Mouse (Mus musculus) heart, embryonic 16.5 days (tissue): ENCODE measurements at regions not wholly inside any gene's neighbourhood (a gene's known extent, or its start where the extent isn't known, plus 50 kb on each side); places are given as distances from the start of the nearest gene placed in this dataset.

ENCODE experiments used
- ATAC-seq: fragments of 200-750 bp; cut with Nextera tagmentation; replicated peaks from 2 replicates; pipeline ENCODE4 v1.8.0; 2017; ENCODE audit warnings: moderate number of reproducible peaks; ENCODE audit not compliant: insufficient read depth, low FRiP score; ENCODE audit errors: extremely low read depth
- H3K27ac ChIP-seq: fragments of 300-500 bp; sonication (generic); 2 replicates; pipeline ENCODE4 v1.5.1; 2014; ENCODE audit warnings: mild to moderate bottlenecking, low read length, control low read depth, moderate library complexity
- H3K27me3 ChIP-seq: fragments of 300-500 bp; sonication (generic); 2 replicates; pipeline ENCODE4 v1.6.1; 2014; ENCODE audit warnings: low read length, mixed read lengths; ENCODE audit not compliant: control insufficient read depth, insufficient read depth
- H3K36me3 ChIP-seq: fragments of 300-500 bp; sonication (generic); 2 replicates; pipeline ENCODE4 v1.6.1; 2014; ENCODE audit not compliant: control insufficient read depth, insufficient read depth
- H3K4me1 ChIP-seq: fragments of 300-500 bp; sonication (generic); 2 replicates; pipeline ENCODE4 v1.6.1; 2014; ENCODE audit warnings: low read length, mixed read lengths; ENCODE audit not compliant: control insufficient read depth, insufficient read depth
- H3K4me2 ChIP-seq: fragments of 300-500 bp; sonication (generic); 2 replicates; pipeline ENCODE4 v1.6.1; 2014; ENCODE audit warnings: low read depth, mild to moderate bottlenecking, control low read depth, low read length
- H3K4me3 ChIP-seq: fragments of 300-500 bp; sonication (generic); 2 replicates; pipeline ENCODE4 v1.5.1; 2014; ENCODE audit warnings: mild to moderate bottlenecking, control low read depth, low read length
- H3K9ac ChIP-seq: fragments of 300-500 bp; sonication (generic); 2 replicates; pipeline ENCODE4 v1.6.1; 2014; ENCODE audit warnings: low read length, control low read depth
- H3K9me3 ChIP-seq: fragments of 300-500 bp; sonication (generic); replicated peaks from 2 replicates; pipeline ENCODE4 v1.6.1; 2016; ENCODE audit warnings: low read length; ENCODE audit not compliant: control insufficient read depth
- WGBS: fragments of 180-500 bp; shearing (Covaris S2); extraction: QIAGEN DNeasy Blood & Tissue Kit; methylation state at CpG from one replicate; pipeline ENCODE4 v1.1.7; 2014; 5-methylcytosine and 5-hydroxymethylcytosine counted together

DNA sequence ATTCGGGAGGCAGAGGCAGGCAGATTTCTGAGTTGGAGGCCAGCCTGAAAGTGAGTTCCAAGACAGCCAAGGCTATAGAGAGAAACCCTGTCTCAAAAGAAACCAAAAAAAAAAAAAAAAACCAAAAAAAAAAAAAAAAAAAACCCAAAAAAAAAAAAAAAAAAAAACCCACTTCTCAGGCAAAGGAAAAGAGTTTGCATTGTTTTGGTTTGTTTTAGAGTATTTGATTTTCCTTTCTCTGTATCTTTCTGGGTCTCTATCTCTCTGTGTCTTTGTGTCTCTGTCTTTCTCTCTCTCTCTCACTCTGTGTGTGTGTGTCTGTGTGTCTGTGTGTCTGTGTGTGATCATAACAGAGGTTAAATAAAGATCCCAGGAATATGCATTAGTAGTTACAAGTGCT lies 95.7 kb upstream of the AI593442 start:
- H3K36me3 ChIP-seq, result no peaks in the 10 kb centered on the region
- no peak overlapping the region for H3K27ac ChIP-seq
- WGBS, result 97% methylated on average over 1 of the region's 1 CpGs
- no peaks in the 10 kb centered on the region for H3K27me3 ChIP-seq
- H3K9me3 ChIP-seq, result no peaks in the 10 kb centered on the region
- no peak for ATAC-seq
- no peak overlapping the region for H3K4me3 ChIP-seq
- H3K9ac ChIP-seq, result no peak overlapping the region
- H3K4me2 ChIP-seq, result no peak overlapping the region
- H3K4me1 ChIP-seq, result no peaks in the 10 kb centered on the region

DNA sequence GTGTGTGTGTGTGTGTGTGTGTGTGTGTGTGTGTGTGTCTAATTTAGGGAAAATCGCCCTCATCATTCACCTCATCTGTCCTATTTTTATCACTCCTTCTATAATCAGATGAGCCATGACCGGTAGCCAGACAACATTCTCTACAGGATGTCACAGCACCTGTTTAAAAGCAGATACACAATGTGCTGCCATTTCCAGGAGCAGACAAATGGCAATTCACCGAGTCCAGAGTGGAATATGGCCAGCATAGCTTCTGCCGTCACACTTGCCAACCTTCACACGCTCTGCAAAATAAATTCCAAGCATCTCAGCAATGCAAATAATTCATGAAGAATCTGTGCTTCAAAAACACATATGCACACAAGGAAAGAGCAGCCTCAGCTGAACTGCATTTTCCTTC lies 88.5 kb upstream of the AI593442 start:
- Histone ChIP-seq H3K4me3 (no peak overlapping the region), H3K27ac (no peak overlapping the region), H3K9me3 (no peaks in the 10 kb centered on the region), H3K27me3 (no peaks in the 10 kb centered on the region), H3K36me3 (no peaks in the 10 kb centered on the region), H3K9ac (no peak overlapping the region), H3K4me1 (peaks cover 2% of the 10 kb centered on the region; the same call in 1 of the 2 replicates), H3K4me2 (peak overlapping the region; percentile 13; the same call in 1 of the 2 replicates)
- WGBS, result 39% methylated on average over 5 of the region's 5 CpGs
- no peak for ATAC-seq

GRCm38 (mm10) chr9:52765809-52766208 lies 86.2 kb upstream of the AI593442 start:
- 72% methylated on average over 5 of the region's 5 CpGs for WGBS

GRCm38 (mm10) chr9:52762836-52763235 lies 83.3 kb upstream of the AI593442 start:
- Histone ChIP-seq H3K4me2 (no peak overlapping the region), H3K9ac (no peak overlapping the region), H3K27me3 (no peaks in the 10 kb centered on the region), H3K27ac (no peak overlapping the region), H3K4me3 (no peak overlapping the region), H3K9me3 (no peaks in the 10 kb centered on the region), H3K4me1 (peaks cover 9% of the 10 kb centered on the region; the same call in 1 of the 2 replicates), H3K36me3 (no peaks in the 10 kb centered on the region)
- ATAC-seq, result no peak
- 60% methylated on average over 6 of the region's 6 CpGs for WGBS

More at GRCm38 (mm10) chr9:52765809-52766208, 86.2 kb upstream of the AI593442 start:
- ATAC-seq, result no peak
- peaks cover 10% of the 10 kb centered on the region; the same call in 1 of the 2 replicates for H3K4me1 ChIP-seq
- H3K36me3 ChIP-seq, result no peaks in the 10 kb centered on the region
- H3K27me3 ChIP-seq, result no peaks in the 10 kb centered on the region
- H3K9ac ChIP-seq, result no peak overlapping the region
- H3K9me3 ChIP-seq, result no peaks in the 10 kb centered on the region
- no peak overlapping the region for H3K4me2 ChIP-seq
- no peak overlapping the region for H3K27ac ChIP-seq
- H3K4me3 ChIP-seq, result no peak overlapping the region

GRCm38 (mm10) chr9:52761257-52761656 lies 81.7 kb upstream of the AI593442 start:
- peak; percentile 82 for ATAC-seq
- Histone ChIP-seq H3K4me3 (no peak overlapping the region), H3K27me3 (no peaks in the 10 kb centered on the region), H3K4me1 (peaks cover 8% of the 10 kb centered on the region; the same call in 1 of the 2 replicates), H3K4me2 (no peak overlapping the region), H3K36me3 (no peaks in the 10 kb centered on the region), H3K9ac (no peak overlapping the region), H3K9me3 (no peaks in the 10 kb centered on the region), H3K27ac (peak overlapping the region; percentile 33; the same call in 1 of the 2 replicates)
- 23% methylated on average over 5 of the region's 5 CpGs for WGBS

GRCm38 (mm10) chr9:52748366-52748765 lies 68.8 kb upstream of the AI593442 start:
- H3K4me3 ChIP-seq, result no peak overlapping the region
- H3K9me3 ChIP-seq, result no peaks in the 10 kb centered on the region
- H3K4me1 ChIP-seq, result no peaks in the 10 kb centered on the region
- ATAC-seq, result no peak
- H3K4me2 ChIP-seq, result no peak overlapping the region
- no peaks in the 10 kb centered on the region for H3K36me3 ChIP-seq
- H3K27ac ChIP-seq, result no peak overlapping the region
- H3K9ac ChIP-seq, result no peak overlapping the region
- no peaks in the 10 kb centered on the region for H3K27me3 ChIP-seq
- 72% methylated on average over 3 of the region's 3 CpGs for WGBS

- Histone ChIP-seq H3K27me3 (no peaks in the 10 kb centered on the region), H3K9ac (no peak overlapping the region), H3K4me2 (no peak overlapping the region), H3K4me1 (no peaks in the 10 kb centered on the region), H3K9me3 (no peaks in the 10 kb centered on the region), H3K36me3 (no peaks in the 10 kb centered on the region), H3K4me3 (no peak overlapping the region), H3K27ac (no peak overlapping the region)
- WGBS, result 65% methylated on average over 5 of the region's 5 CpGs
- no peak for ATAC-seq
Observed at GRCm38 (mm10) chr9:52738560-52739100, 59.0 kb upstream of the AI593442 start.
